Mouse (Mus musculus) cerebellum, adult 2 months (tissue): ENCODE measurements at regions not wholly inside any gene's neighbourhood (a gene's known extent, or its start where the extent isn't known, plus 50 kb on each side); places are given as distances from the start of the nearest gene placed in this dataset.

Source experiments
- CTCF ChIP-seq: fragments of 200-500 bp; IDR thresholded peaks from 2 replicates; pipeline ENCODE4 v1.5.1; 2011; ENCODE audit warnings: low read depth, mild to moderate bottlenecking, control low read depth, low read length, moderate library complexity, borderline replicate concordance; ENCODE audit not compliant: insufficient read depth
- POLR2A ChIP-seq: fragments of 200-500 bp; IDR thresholded peaks from 2 replicates; pipeline ENCODE4 v1.6.1; 2011; ENCODE audit warnings: low read length, control low read depth, borderline replicate concordance; ENCODE audit not compliant: insufficient read depth

GRCm38 (mm10) chr10:36390062-36390461, 116.6 kb upstream of the Hs3st5 start:
- no peak for TF ChIP-seq POLR2A
- no peak for TF ChIP-seq CTCF
